ENCODE assay signal across 10 mouse cellular contexts in genomic region chr7:31054661-31055320, GRCm38 (mm10). TPM values are rescaled to one million over a fixed set of nuclear protein-coding genes. Genes with fewer than 3 reads are reported as not detected.
DNase-seq lines count a peak whose midpoint lies in the region; ATAC-seq lines count a peak whose summit lies in the region.
"Had no signal": no experiment of that assay in that cellular context is flagged by ENCODE, and none has a peak within 500 bp of the region (broad histone marks: within the 10 kb centered on the region; RNA-seq: fewer than 3 reads in every experiment).

No protein-coding gene starts in this region.

- ATAC-seq in heart, embryonic 15.5 days (replicated peaks; ENCODE audit: insufficient number of reproducible peaks, insufficient read depth, low FRiP score, low read depth), result peak; percentile 31
- ATAC-seq in liver, embryonic 13.5 days (ENCODE audit: low read depth), result peak; percentile 5; the same call in 1 of the 2 replicates
- ATAC-seq: CD4-positive, CD25-positive, alpha-beta regulatory T cell, adult 4 months had no signal

- H3K9me3 ChIP-seq in heart, embryonic 15.5 days (replicated peaks), result no peaks in the 10 kb centered on the region
- H3K9me3 ChIP-seq in liver, embryonic 13.5 days (replicated peaks), result no peaks in the 10 kb centered on the region

- H3K4me2 ChIP-seq in heart, embryonic 15.5 days, result peak overlapping the region; percentile 66
- peak overlapping the region; percentile 25 for H3K4me2 ChIP-seq in liver, embryonic 13.5 days

- WGBS in heart, embryonic 15.5 days, result 23% methylated on average over 11 of the region's 11 CpGs
- WGBS in liver, embryonic 13.5 days (ENCODE audit: insufficient replicate concordance), result 53% methylated on average over 11 of the region's 11 CpGs

- DNase-seq in gastrocnemius, adult 18-20 months (ENCODE audit: low spot score), result peak; percentile 81
- no peak for DNase-seq in gastrocnemius, postnatal 4 days (ENCODE audit: low spot score in 2 of 2)
- no peak for DNase-seq in liver, embryonic 13.5 days
- no peak for DNase-seq in spleen, adult 18-20 months
- no peak for DNase-seq in layer of hippocampus, postnatal 36 days
- DNase-seq in thymus, postnatal 4 days, result no peak
- DNase-seq: thymus, adult 2 months had no signal

- H3K4me3 ChIP-seq in brown adipose tissue, adult 24 weeks (ENCODE audit: insufficient read depth, low read depth, low read length), result peak overlapping the region; percentile 65
- peak overlapping the region; percentile 57 for H3K4me3 ChIP-seq in heart, embryonic 15.5 days
- H3K4me3 ChIP-seq in liver, embryonic 13.5 days (replicated peaks), result 0 out of 2 replicates have a peak overlapping the region, but pooled peaks have one; percentile 1

- peaks cover 36% of the 10 kb centered on the region for H3K27me3 ChIP-seq in heart, embryonic 15.5 days
- H3K27me3 ChIP-seq in liver, embryonic 13.5 days, result peaks cover 44% of the 10 kb centered on the region

- H3K27ac ChIP-seq in brown adipose tissue, adult 24 weeks (replicated peaks; ENCODE audit: low read depth, low read length), result peak overlapping the region; percentile 89
- H3K27ac ChIP-seq in heart, embryonic 15.5 days, result peak overlapping the region; percentile 97
- H3K27ac ChIP-seq in liver, embryonic 13.5 days, result peak overlapping the region; percentile 71

- peak overlapping the region; percentile 65 for H3K9ac ChIP-seq in heart, embryonic 15.5 days
- H3K9ac ChIP-seq in liver, embryonic 13.5 days, result peak overlapping the region; percentile 0; the same call in 1 of the 2 replicates

- H3K4me1 ChIP-seq in brown adipose tissue, adult 24 weeks (ENCODE audit: control insufficient read depth, insufficient read depth, insufficient read length, low read length), result 0 out of 2 replicates have a peak, but pooled peaks cover 2% of the 10 kb centered on the region
- H3K4me1 ChIP-seq in heart, embryonic 15.5 days (replicated peaks), result peaks cover 66% of the 10 kb centered on the region
- peaks cover 40% of the 10 kb centered on the region for H3K4me1 ChIP-seq in liver, embryonic 13.5 days (replicated peaks)

- no peaks in the 10 kb centered on the region for H3K36me3 ChIP-seq in heart, embryonic 15.5 days
- H3K36me3 ChIP-seq in liver, embryonic 13.5 days, result no peaks in the 10 kb centered on the region

RNA-seq across cellular contexts. Expression of gene Fxyd1, which starts 2.2 kb away (rescaled TPM):
- total RNA-seq in gastrocnemius, adult 18-20 months (2021), result 1,000 to 10,000 TPM in 1 of 2 experiments, 100 to 1,000 TPM in 1; 983 to 1,012 TPM
- total RNA-seq in gastrocnemius, postnatal 4 days (2021), result 100 to 1,000 TPM; 587 to 732 TPM
- 346 TPM in 2 replicates for polyA plus RNA-seq in brown adipose tissue, adult 24 weeks (2012; ENCODE audit: insufficient read depth, insufficient read length, missing spikeins)
- polyA plus RNA-seq in heart, embryonic 15.5 days (2015; fragmentation: Nextera tagmentation; extraction: Ambion mirVana), result 950 and 1,236 TPM in 2 replicates
- 41.1 and 44.2 TPM in 2 replicates for polyA plus RNA-seq in liver, embryonic 13.5 days (2015; fragmentation: Nextera tagmentation; extraction: Ambion mirVana)
- 100 to 1,000 TPM in 1 of 2 experiments, 10 to 100 TPM in 1; 85.4 to 102 TPM for total RNA-seq in layer of hippocampus, postnatal 36 days (2021)
- polyA plus RNA-seq: CD4-positive, CD25-positive, alpha-beta regulatory T cell, adult 4 months had no signal

RNA-seq across cellular contexts. Expression of gene Fxyd7, which starts 3.5 kb away (rescaled TPM):
- 1 to 10 TPM in 1 of 2 experiments, under 1 TPM in 1; 0.94 to 1.2 TPM for total RNA-seq in gastrocnemius, adult 18-20 months (2021)
- 1 to 10 TPM; 2.3 to 3.8 TPM for total RNA-seq in gastrocnemius, postnatal 4 days (2021)
- 1.9 and 2.3 TPM in 2 replicates for polyA plus RNA-seq in brown adipose tissue, adult 24 weeks (2012; ENCODE audit: insufficient read depth, insufficient read length, missing spikeins)
- 1.1 and 2.7 TPM in 2 replicates for polyA plus RNA-seq in heart, embryonic 15.5 days (2015; fragmentation: Nextera tagmentation; extraction: Ambion mirVana)
- 0.17 and 0.47 TPM in 2 replicates for polyA plus RNA-seq in liver, embryonic 13.5 days (2015; fragmentation: Nextera tagmentation; extraction: Ambion mirVana)
- total RNA-seq in layer of hippocampus, postnatal 36 days (2021), result 100 to 1,000 TPM; 111 to 125 TPM
- polyA plus RNA-seq: CD4-positive, CD25-positive, alpha-beta regulatory T cell, adult 4 months had no signal

RNA-seq across cellular contexts. Expression of gene Lgi4, which starts 4.4 kb away (rescaled TPM):
- 1 to 10 TPM; 1.7 to 3.5 TPM for total RNA-seq in gastrocnemius, adult 18-20 months (2021)
- 1 to 10 TPM; 7.9 to 9.6 TPM for total RNA-seq in gastrocnemius, postnatal 4 days (2021)
- 3.0 and 3.2 TPM in 2 replicates for polyA plus RNA-seq in brown adipose tissue, adult 24 weeks (2012; ENCODE audit: insufficient read depth, insufficient read length, missing spikeins)
- 0.25 and 0.39 TPM in 2 replicates for polyA plus RNA-seq in heart, embryonic 15.5 days (2015; fragmentation: Nextera tagmentation; extraction: Ambion mirVana)
- 0.07 and 0.13 TPM in 2 replicates for polyA plus RNA-seq in liver, embryonic 13.5 days (2015; fragmentation: Nextera tagmentation; extraction: Ambion mirVana)
- 10 to 100 TPM; 32.5 to 36.7 TPM for total RNA-seq in layer of hippocampus, postnatal 36 days (2021)
- polyA plus RNA-seq: CD4-positive, CD25-positive, alpha-beta regulatory T cell, adult 4 months had no signal

RNA-seq across cellular contexts. Expression of gene Fxyd5, which starts 12.5 kb away (rescaled TPM):
- total RNA-seq in gastrocnemius, adult 18-20 months (2021), result 10 to 100 TPM in 1 of 2 experiments, 1 to 10 TPM in 1; 7.6 to 13.4 TPM
- total RNA-seq in gastrocnemius, postnatal 4 days (2021), result 10 to 100 TPM; 21.2 to 23.0 TPM
- polyA plus RNA-seq in brown adipose tissue, adult 24 weeks (2012; ENCODE audit: insufficient read depth, insufficient read length, missing spikeins), result 26.7 and 30.8 TPM in 2 replicates
- polyA plus RNA-seq in heart, embryonic 15.5 days (2015; fragmentation: Nextera tagmentation; extraction: Ambion mirVana), result 39.1 and 47.0 TPM in 2 replicates
- 17.3 and 19.2 TPM in 2 replicates for polyA plus RNA-seq in liver, embryonic 13.5 days (2015; fragmentation: Nextera tagmentation; extraction: Ambion mirVana)
- total RNA-seq in layer of hippocampus, postnatal 36 days (2021), result 10 to 100 TPM; 23.3 to 26.5 TPM

RNA-seq across cellular contexts. Expression of gene Fxyd3, which starts 21.7 kb away (rescaled TPM):
- 1 to 10 TPM in 1 of 2 experiments, under 1 TPM in 1; 1.00 to 1.6 TPM for total RNA-seq in gastrocnemius, adult 18-20 months (2021)
- 1 to 10 TPM; 2.7 to 4.9 TPM for total RNA-seq in gastrocnemius, postnatal 4 days (2021)
- not detected in 2 replicates for polyA plus RNA-seq in brown adipose tissue, adult 24 weeks (2012; ENCODE audit: insufficient read depth, insufficient read length, missing spikeins)
- polyA plus RNA-seq in heart, embryonic 15.5 days (2015; fragmentation: Nextera tagmentation; extraction: Ambion mirVana), result 2.6 and 15.2 TPM in 2 replicates
- 0.52 and 1.1 TPM in 2 replicates for polyA plus RNA-seq in liver, embryonic 13.5 days (2015; fragmentation: Nextera tagmentation; extraction: Ambion mirVana)
- not detected for total RNA-seq in layer of hippocampus, postnatal 36 days (2021)

Comparison
In these comparisons a context has a peak if more than half of its experiments do, and no peak if none do; other contexts are left out.
1. H3K4me3 ChIP-seq: peak in every context shown above with its lines; median percentile 65 in brown adipose tissue, adult 24 weeks; 57 in heart, embryonic 15.5 days; 1 in liver, embryonic 13.5 days.
2. RNA of gene Fxyd1, which starts 2.2 kb away (total RNA-seq): 983 to 1,012 TPM in gastrocnemius, adult 18-20 months and 587 to 732 TPM in gastrocnemius, postnatal 4 days; 85.4 to 102 TPM in layer of hippocampus, postnatal 36 days; every median in the first group is over 4 times any median in the second.
3. RNA of gene Fxyd7, which starts 3.5 kb away (total RNA-seq): 111 to 125 TPM in layer of hippocampus, postnatal 36 days; 2.3 to 3.8 TPM in gastrocnemius, postnatal 4 days and 0.94 to 1.2 TPM in gastrocnemius, adult 18-20 months; every median in the first group is over 10 times any median in the second.
4. Peak in every context shown above with its lines, with median percentiles within 50 percentile points of each other: H3K27ac ChIP-seq.